Mouse (Mus musculus) liver, embryonic 14.5 days (tissue): ENCODE measurements around the gene Gm136.
"Not testable (repeated sequence)": the region's sequence is repeated elsewhere in the genome, so short reads cannot be mapped to it uniquely, and the experiment has no call there.

Source experiments
- CTCF ChIP-seq: IDR thresholded peaks from 2 replicates; pipeline ENCODE4 v1.5.1; 2016; ENCODE audit warnings: antibody characterized with exemption, low read depth, control low read depth
- EP300 ChIP-seq: IDR thresholded peaks from 2 replicates; pipeline ENCODE4 v1.6.1; 2016; ENCODE audit warnings: antibody characterized with exemption, low read depth

GRCm38 (mm10) chr4:34733415-34733814 is 22.6 kb downstream of the Gm136 start:
- peak; percentile 33 for TF ChIP-seq CTCF
- TF ChIP-seq EP300: not testable (repeated sequence)
